Mouse (Mus musculus): Measurements from ENCODE around the gene Cdc42bpb.

Gene Cdc42bpb

GRCm38 (mm10) chr12:111333020-111333605 lies 44.4 kb downstream of the Cdc42bpb start:
- no peak for DNase-seq

- no peak for DNase-seq
Observed at GRCm38 (mm10) chr12:111332443-111332842, 45.1 kb downstream of the Cdc42bpb start.

- DNase-seq = no peak
Observed at GRCm38 (mm10) chr12:111331573-111331972, 45.9 kb downstream of the Cdc42bpb start.

- DNase-seq = no peak
Observed at GRCm38 (mm10) chr12:111329281-111329680, 48.2 kb downstream of the Cdc42bpb start.

- DNase-seq = no peak
Observed at GRCm38 (mm10) chr12:111328360-111328759, 49.2 kb downstream of the Cdc42bpb start.

GRCm38 (mm10) chr12:111325744-111326424 lies 51.6 kb downstream of the Cdc42bpb start:
- no peak for DNase-seq

- no peak for DNase-seq
Observed at GRCm38 (mm10) chr12:111324949-111325348, 52.6 kb downstream of the Cdc42bpb start.

GRCm38 (mm10) chr12:111324536-111324935 lies 53.0 kb downstream of the Cdc42bpb start:
- no peak for DNase-seq

- no peak for DNase-seq
Observed at GRCm38 (mm10) chr12:111323423-111323822, 54.1 kb downstream of the Cdc42bpb start.

- no peak for DNase-seq
Observed at GRCm38 (mm10) chr12:111321832-111322231, 55.7 kb downstream of the Cdc42bpb start.

- DNase-seq = no peak
Observed at GRCm38 (mm10) chr12:111320549-111320948, 57.0 kb downstream of the Cdc42bpb start.

- no peak for DNase-seq
Observed at GRCm38 (mm10) chr12:111317694-111318093, 59.8 kb downstream of the Cdc42bpb start.

- DNase-seq = no peak
Observed at GRCm38 (mm10) chr12:111314273-111314672, 63.2 kb downstream of the Cdc42bpb start.

GRCm38 (mm10) chr12:111311775-111312174 lies 65.7 kb downstream of the Cdc42bpb start:
- no peak for DNase-seq

- DNase-seq = no peak
Observed at GRCm38 (mm10) chr12:111309931-111310330, 67.6 kb downstream of the Cdc42bpb start.

- DNase-seq = no peak
Observed at GRCm38 (mm10) chr12:111309256-111309655, 68.3 kb downstream of the Cdc42bpb start.

- no peak for DNase-seq
Observed at GRCm38 (mm10) chr12:111306821-111307220, 70.7 kb downstream of the Cdc42bpb start.

GRCm38 (mm10) chr12:111303702-111304337 lies 73.7 kb downstream of the Cdc42bpb start:
- no peak for DNase-seq

GRCm38 (mm10) chr12:111302018-111302345 lies 75.5 kb downstream of the Cdc42bpb start:
- no peak for DNase-seq

- DNase-seq = no peak
Observed at GRCm38 (mm10) chr12:111301322-111302017, 76.0 kb downstream of the Cdc42bpb start.

GRCm38 (mm10) chr12:111293025-111293424 lies 84.5 kb downstream of the Cdc42bpb start:
- no peak for DNase-seq

- DNase-seq = no peak
Observed at GRCm38 (mm10) chr12:111284532-111284931, 93.0 kb downstream of the Cdc42bpb start.

GRCm38 (mm10) chr12:111283573-111283972 lies 93.9 kb downstream of the Cdc42bpb start:
- no peak for DNase-seq

- no peak for DNase-seq
Observed at GRCm38 (mm10) chr12:111276371-111276770, 101.1 kb downstream of the Cdc42bpb start.

Measured in thymus, postnatal 36 days (tissue).